Mouse (Mus musculus): Measurements from ENCODE around the gene Zfp13.
A peak's percentile ranks its signal among the peaks of the same experiment; 100 is the strongest.
"Not testable (repeated sequence)": the region's sequence is repeated elsewhere in the genome, so short reads cannot be mapped to it uniquely, and the experiment has no call there.

The Zfp13 gene

DNA sequence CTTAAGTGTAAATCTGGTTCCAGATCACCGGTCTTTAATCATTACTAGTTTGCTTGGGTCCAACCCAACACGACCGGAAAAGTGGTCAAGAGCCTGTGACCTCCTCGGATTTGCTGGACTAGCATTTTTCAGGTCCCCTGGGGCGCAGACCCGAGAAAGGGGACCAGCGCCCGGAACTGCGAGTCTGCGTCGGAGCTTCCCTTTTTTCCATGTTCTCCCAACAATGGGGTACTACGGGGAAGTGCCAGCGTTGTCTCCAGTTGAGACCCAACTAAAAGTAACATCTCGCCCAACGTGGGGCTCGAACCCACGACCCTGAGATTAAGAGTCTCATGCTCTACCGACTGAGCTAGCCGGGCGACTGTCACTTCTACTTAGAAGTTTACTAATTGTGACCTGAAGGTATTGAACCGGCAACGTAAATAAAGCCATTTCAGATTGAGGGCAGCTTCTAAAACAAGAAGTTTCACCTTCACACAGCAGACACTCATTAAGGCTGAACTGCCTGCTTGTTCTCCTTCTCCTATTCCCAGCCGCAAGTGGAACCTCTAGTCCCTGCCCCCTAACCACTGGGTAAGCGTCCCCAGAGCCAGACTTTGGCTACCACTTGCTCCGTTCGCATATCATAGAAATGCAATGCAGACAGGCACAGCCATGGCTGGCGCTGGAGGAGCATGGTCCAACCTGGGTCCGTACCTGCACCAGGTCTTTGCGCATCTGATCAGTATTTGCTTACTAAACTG, 64.1 kb downstream of the Zfp13 start:
- DNase-seq (ENCODE audit: inconsistent age in 2 of 2, low spot score in 1 of 2) = peak in 1 of 2 experiments; percentile 35

DNA sequence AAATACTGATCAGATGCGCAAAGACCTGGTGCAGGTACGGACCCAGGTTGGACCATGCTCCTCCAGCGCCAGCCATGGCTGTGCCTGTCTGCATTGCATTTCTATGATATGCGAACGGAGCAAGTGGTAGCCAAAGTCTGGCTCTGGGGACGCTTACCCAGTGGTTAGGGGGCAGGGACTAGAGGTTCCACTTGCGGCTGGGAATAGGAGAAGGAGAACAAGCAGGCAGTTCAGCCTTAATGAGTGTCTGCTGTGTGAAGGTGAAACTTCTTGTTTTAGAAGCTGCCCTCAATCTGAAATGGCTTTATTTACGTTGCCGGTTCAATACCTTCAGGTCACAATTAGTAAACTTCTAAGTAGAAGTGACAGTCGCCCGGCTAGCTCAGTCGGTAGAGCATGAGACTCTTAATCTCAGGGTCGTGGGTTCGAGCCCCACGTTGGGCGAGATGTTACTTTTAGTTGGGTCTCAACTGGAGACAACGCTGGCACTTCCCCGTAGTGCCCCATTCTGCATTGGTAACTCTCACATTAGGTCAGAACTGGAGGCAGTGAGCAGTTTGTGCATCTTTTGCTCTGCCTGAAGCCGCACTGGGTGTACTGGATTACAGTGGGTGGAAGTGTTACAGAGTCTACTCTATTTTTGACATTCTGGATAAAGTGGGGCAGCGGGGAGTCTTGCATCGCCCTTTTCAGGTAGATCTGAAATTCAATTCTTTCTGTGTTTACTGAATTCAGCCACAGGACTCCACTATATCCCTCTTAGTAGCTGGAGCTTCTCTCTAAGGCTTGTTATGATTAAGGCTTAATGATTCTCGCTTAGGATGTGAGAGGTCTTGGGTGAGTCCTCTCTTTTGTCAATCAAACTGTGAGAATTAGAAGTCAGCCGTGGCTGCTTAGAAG, 65.4 kb downstream of the Zfp13 start:
- not testable (repeated sequence) for DNase-seq (ENCODE audit: inconsistent age in 2 of 2, low spot score in 1 of 2)

DNA sequence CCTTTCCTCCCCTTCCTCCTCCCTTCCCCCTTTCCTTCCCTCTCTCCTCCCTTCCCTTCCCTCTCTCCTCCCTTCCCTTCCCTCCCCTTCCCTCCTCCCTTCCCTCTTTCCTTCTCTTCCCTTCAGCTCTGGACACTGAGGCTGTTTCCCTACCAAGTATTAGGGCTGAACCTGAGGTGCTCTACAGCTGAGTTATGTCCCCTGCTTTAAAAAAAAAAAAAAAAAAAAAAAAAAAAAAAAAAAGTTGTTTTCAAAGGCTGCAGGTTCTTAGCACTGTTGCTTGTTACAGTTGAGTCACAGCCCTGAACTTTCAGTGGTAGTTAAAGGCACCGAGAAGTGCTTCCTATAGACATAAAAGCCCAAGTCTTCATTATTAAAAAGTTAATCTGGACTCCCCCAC, 67.9 kb downstream of the Zfp13 start:
- DNase-seq (ENCODE audit: inconsistent age in 2 of 2, low spot score in 1 of 2) = not testable (repeated sequence)

Data from adrenal gland, adult (tissue).